Mouse (Mus musculus) embryo, embryonic 11.5 days (tissue): ENCODE results near the gene Limch1.

Experiments used
- DNase-seq: peaks from one replicate; pipeline ENCODE4 v3.0.0-alpha.2; 2012; ENCODE audit warnings: low read depth, low spot score

Limch1 gene

DNA sequence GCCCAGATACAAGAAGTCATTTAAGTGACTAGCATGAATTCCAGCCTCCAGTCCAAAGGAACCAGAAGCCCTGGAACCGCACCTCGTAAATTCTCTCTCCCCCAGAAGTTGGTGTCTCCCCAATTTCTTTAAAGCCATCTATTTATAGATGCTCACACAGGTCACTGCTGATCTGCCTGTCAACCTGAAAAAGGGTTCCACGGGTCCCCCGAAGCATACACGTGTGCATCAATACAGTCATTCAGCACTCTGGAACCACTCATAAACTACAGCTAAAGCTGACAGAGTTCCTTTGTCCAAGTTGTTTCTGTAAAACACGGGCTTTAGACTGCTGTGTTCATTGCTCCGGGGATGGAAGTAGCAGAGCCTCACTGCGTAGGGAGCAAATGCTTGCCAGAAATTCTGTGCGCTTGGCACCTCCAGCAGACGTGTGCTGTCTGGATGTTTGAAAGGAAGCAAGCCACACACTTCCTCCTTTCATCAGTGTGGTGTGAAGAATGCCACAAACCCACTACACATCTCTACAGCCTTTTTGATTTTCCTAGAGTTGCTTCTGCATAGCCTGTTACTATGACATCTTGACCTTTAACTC is 278.9 kb downstream of the Limch1 start:
- DNase-seq: no peak

DNA sequence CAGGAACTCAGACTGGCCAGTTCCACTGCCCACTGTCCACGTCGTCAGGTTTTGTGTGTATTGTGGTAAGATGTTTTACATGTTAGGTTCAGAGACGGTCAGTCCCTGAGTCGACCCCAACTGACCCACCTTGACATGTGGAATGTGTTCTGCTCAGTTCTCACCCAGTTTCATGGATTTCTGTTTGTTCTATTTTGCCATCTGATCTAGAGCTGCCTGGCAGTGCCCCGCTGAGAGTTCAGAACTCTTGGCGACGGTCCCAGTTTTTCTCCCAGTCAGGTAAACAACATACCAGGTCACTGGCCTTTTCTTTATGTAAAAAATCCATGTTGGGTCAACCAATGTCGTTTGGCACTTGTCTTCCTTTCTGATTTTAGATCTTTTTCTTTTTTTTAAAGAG is 279.5 kb downstream of the Limch1 start:
- no peak for DNase-seq

DNA sequence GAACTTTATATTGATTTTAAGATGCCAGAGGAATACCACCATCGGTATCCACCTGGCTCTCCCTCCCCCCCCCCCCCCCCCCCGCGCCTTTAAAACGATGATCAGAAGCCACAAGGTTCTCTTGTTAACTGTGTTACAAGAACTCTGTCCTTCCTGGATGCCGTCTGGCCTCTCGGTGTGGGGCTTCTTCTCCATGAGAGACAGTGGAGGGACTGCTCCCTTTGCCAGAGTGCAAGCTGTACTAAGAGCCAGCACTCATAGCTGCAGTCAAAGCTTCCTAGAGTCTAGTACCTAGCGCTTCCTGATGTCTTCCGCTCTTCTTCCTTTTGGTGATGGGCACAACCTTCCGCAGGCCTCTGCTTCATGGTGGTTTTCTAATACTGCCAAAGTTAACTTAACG is 280.0 kb downstream of the Limch1 start:
- DNase-seq: no peak

DNA sequence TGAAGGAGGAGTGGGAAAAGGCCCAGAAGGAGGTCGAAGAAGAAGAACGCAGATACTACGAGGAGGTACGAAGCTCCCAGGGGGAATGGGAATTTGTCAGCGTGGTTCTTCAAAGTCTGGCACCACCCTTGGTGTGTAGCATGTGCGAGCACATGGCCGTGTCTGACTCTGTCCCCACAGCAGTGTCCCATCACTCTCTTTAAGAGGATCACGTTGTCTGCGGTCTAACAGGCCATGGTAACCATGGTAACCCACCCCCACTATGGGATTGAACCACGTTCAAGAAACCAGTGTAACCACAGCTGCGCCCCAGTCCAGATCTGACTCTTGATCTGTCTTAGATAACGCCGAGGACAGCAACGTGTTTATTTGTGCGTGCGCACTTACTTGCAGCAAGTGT is 283.2 kb downstream of the Limch1 start:
- no peak for DNase-seq

DNA sequence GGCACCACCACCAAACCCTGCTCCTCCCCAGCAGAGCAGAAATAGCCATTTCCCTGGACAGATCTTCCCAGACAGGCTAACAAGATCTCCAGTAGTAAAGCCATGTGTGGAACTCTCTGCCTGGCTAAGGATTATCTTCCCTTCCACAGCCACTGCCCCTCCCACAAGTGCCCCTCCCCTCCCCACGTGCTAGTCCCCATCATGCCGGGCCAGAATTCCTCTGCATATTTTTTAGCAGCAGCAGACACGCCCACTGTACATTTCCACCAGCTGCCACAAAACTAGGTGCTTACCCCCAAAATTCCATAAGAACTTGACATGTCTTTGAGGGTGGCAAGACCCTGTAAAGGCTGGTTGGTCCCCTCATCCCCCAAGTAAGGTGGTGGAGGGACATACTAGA is 284.3 kb downstream of the Limch1 start:
- DNase-seq: no peak

DNA sequence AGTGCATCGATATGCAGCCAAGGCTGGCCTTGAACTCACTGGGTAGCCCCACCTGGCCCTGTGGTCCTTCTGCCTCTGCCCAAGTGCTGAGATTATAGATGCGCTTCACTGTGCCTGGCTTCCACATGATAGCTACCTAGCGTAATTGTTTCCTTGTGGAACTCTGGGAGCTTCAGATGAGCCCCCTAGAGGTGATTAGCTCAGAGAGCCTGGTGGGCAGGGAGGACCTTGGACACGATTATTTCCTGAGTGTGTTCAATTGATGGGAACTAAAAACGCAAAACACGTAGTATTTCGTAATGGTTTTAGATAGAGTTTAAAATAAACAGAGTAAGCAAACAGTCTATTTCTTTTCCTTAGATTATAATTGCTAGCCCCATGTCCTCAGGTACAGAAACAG is 287.0 kb downstream of the Limch1 start:
- no peak for DNase-seq

DNA sequence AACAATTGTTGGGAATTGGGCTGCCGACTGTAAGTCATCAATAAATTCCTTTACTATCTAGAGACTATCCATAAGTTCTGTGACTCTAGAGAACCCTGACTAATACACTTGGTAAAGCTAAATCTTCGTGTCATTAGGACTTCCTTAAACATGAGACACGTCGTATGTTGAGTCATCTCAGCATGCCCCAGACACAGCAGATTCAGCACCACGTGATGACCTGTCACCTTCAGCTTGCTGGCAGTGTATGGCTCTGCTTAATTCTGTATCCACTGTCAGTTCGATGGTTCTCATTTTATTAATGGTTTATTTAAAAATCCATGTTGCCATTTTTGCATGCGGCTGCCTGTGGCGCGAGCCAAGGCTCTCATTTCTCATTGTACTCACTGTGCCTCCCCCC is 298.3 kb downstream of the Limch1 start:
- no peak for DNase-seq

DNA sequence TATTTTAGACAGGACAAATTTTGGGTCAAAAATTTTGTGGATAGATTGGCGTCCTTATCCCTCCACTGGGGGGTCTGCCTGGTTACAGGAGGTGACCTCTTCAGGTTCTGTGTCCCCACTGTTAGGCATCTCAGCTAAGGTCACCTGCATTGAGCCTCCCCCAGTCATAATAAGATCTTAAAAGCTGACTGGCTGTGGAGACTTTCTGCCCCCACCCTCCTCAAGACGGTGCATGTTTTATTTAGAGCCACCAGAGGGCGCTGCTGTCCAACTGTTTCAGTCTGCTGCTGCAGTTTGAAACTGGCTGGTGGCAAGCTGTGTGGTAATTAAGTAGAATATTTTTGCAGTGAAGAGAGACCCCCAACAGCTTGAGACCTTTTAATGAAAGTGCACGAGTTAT is 302.4 kb downstream of the Limch1 start:
- DNase-seq: peak; percentile 59

DNA sequence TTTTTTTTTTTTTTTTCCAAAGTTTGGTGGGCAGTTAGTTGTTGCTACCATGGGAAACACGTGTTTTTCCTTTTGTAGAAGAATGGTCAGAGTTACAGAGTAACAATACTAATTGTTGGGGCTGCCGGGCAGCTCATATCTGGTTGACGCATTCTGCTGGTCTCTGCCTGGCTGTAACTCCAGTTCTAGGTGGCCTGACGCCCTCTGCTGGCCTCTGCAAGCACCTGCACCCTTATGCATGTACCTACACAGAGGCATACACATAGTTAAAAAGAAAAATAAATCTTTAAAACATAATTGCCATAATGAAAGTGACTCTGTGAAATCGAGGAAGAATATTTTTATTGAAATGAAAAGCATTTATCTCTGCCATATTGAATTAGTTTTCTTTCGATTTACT is 312.2 kb downstream of the Limch1 start:
- no peak for DNase-seq

DNA sequence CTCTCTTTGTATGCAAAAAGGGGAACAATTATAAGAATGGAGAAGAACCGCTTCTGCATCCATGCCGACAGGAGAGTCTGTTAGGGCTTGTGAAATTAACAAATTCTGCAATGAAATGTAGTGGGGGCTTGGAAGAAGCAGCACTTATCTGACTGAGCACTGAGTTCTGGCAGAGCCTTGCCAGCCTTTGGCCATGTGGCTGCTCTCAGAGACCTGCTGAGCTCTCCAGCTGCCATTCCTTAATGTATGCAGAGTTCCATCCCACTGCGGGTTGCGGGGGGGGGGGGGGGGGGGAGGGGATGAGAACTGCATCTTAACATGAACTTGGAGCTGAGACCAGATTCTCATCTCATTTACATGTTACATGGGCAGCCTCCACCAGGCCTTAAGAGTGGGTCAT is 314.9 kb downstream of the Limch1 start:
- no peak for DNase-seq

DNA sequence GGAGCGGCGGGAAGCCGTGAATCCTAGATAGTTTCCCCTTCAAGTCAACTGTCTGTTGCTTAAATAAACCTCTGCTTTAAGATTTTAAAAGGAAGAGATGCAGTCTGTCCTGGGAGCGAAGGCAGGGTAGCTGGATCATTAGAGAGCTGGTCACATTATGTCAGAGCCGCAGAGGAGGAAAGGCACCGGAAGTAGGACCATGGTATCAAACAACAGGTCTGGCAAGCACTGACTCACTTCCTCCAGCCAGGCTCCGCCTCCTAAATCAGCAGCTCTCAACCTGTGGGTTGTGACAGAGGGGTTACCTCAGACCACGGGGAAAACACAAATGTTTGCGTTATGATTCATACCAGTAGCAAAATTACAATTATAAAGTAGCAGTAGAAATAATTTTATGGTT is 318.0 kb downstream of the Limch1 start:
- no peak for DNase-seq

DNA sequence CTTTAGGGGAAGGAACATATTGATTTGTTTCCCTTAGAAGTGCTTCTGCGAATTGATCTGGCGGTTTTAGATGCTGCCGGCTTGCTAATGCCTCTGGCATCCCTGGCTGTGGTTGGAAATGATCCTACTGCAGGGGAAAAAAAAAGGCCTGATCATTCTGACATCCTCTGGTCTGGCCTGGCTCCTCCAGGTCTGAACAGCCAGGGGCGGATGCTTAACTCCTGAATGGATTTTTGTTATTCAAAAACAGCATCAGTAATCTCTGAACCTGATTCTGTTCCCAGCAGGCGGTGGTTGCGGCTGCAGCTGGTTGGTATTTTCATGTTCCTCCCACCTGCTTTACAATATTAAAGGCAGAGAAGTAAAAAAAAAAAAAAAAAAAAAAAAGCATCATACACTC is 337.5 kb downstream of the Limch1 start:
- no peak for DNase-seq

DNA sequence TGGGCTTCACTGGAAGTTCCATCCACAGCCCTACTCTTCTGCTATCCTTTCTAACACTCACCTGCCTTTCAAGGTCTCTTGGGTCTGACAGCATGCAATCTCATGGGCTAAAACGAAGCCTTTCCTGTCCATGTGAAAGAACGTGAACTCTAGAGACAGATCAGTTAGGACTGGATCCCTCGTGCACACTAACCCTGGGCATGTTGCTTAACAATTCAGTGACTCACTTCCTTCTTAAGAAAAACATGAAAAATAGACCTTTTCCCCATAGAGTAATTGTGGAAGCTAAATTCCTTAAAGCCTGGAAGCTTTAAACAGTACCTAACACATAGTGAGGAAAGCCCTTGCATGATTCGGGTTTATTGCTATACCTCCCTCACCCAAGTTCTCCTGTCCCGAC is 345.2 kb downstream of the Limch1 start:
- no peak for DNase-seq

DNA sequence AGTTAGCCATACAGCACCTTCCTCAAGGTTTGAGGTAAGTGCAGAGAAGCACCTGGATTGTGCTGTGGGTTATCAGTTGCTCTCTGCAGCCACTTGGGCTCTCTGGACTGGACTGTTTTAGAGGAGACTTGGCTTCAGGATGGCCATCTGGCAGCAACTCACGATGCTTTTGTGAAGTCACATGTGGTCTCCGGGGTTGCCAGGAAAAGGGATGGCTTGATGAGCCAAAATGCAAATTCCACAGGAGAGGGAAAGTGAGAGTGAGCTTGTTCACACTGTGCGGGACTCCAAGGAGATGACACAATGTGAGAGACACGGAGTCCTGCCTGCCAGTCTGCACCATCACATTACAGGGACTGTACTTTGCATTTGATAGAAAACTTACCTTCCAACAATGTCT is 346.1 kb downstream of the Limch1 start:
- DNase-seq: no peak

DNA sequence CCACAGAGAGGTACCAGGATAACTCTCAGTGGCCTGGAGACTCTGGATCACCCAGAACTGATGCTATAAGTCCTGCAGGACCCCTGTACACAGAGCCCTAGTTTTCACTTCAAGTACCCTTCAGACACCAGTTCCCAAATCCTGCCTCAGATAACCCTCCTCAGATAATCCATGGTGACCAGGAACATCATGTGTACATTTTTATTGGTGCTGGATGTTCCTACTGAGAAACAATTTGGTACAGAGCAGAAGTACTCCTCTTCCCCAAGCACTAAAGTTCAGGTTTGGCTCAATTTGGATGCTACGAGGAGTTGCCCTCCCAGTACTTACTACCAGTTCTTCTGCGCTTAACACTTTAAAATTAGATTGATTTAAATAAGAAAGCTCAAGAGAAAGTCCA is 348.4 kb downstream of the Limch1 start:
- DNase-seq: no peak

DNA sequence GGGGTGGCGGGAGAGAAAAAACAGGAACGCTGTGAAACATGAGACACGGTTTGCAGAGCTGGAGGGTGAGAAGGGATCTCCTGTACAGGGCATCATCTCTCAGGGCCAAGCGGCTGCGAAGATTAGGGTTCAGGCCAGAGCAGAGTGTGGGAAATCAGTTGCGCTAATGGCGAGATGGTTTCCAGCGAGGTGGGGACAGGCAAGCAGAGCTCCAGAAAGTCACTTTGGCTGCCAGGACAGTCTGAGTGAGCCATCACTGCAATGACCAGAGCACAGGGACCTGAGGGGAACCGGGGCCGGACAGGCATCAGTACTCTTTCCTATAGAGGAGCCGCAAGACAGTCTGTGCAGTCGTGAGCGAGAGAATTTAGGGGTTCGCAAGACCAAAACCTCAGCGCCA is 349.5 kb downstream of the Limch1 start:
- no peak for DNase-seq

DNA sequence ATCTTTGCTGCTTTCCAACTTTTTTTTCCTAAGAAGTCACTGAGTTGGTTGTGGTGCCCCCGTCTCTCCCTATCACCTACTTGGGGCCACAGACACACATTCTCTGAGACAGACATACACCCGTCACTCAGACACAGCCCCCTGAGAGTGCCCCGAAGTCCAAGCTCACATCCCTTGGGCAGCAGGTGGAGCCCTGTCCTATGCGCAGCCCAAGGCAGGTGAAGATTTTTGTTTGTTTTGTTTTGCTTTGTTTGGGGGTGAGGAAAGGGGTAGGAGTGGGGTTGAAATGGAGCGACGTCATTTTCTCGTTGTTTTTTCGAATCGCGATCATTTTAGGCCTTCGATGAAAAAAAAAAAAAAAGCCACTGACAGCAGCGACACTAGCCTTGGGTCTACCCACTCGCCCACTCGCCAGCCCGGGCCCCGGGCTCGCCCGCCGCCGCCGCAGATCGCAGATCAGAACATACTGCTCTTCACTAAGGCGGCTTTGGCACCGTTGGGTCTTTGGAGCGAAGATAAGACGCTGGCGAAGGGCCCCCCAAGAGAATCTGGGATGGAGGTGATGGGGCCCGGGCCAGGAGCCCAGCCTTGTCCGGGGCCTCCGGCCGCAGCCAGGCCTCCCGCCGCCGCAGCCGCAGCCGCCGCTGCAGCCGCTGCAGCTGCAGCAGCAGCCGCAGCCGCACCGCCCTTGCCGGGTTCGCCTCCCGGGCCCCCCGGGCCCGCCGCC is 350.2 kb downstream of the Limch1 start:
- no peak for DNase-seq

DNA sequence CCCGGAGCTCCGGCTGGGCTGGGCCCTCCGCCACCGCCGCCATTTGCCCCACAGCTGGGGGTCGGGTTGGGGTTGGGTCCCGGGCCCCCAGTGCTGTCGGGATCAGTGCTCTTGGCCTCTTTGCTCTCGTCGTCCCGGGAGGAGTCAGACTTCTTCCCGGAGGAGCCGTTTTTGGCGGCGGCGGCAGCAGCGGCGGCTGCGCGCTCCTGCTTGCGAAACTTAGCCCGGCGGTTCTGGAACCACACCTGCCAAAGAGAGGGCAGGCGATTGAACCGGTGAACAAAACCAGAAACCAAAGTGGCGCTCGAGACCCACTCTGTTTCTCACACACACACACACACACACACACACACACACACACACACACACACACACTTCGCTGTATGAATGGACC is 350.7 kb downstream of the Limch1 start:
- DNase-seq: no peak

DNA sequence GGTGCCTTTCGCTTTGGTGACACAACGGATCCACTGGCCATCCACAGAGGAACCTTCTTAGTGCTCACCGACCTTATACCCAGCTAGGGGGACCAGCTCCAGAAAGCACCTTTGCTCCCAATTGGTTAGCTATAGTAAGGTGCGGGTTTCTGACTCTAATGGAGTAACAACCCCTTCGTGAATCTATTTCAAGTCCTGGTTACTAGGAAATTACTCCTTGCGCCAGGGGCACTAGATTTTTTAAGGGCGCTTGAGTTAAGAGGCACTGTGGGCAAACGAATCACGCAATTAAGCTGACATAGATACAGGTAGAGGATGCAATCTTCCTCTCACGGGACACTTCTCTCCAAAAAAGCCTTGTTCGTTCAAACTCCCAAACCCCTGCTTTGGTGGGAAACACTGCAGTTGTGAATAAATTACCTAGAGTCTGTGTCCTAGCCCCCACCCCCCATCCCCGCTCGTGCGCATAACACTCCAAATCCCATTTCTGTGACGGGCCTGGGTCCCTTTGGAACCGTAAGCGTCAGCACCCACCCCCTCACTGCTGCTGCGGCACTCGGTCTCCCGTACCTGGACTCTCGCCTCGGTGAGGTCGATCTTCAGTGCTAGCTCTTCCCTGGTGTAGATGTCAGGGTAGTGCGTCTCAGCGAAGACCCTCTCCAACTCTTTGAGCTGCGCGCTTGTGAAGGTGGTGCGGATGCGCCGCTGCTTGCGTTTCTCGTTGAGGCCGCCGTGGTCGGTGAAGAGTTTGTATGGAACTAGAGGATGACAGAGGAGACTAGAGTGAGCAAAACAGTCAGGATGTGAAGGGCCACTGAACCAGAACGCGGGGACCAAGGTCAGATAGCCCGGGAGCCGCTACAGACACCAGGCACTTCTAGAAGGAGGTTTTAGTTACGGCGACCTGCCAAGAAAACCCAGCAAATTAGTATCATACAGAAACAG is 351.8 kb downstream of the Limch1 start:
- DNase-seq: no peak

DNA sequence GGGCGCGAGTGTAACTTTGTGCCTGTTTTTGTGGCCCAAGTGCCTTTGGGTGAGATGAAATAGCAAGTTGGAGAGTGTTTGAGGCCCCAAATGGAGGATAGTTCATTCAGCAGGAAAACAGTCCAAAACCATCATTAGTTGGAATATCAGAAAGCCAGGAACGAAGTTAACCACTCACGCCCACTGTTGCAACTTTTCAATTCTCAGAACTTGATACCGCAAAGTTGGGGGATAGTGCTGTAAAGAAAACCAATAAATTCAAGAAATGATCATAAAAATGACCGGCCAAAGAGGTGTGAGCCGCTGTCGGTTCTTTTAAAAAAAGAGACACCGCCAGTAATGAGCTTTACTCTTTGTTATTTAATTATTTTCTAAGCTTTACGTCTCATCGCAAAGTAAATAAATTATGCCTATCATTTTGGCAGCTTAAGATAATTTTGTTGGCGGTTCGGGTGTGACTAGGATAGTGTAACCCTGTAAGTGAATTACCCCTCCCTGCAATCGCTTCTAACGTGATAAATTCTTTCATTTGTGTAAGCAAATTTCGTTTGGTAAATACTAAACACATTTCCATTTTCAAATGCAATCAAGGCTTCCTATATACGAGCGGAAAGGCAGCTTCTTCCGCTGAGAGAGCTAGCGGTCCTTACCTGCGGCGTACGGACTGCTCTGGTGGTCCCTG is 352.6 kb downstream of the Limch1 start:
- DNase-seq: no peak

DNA sequence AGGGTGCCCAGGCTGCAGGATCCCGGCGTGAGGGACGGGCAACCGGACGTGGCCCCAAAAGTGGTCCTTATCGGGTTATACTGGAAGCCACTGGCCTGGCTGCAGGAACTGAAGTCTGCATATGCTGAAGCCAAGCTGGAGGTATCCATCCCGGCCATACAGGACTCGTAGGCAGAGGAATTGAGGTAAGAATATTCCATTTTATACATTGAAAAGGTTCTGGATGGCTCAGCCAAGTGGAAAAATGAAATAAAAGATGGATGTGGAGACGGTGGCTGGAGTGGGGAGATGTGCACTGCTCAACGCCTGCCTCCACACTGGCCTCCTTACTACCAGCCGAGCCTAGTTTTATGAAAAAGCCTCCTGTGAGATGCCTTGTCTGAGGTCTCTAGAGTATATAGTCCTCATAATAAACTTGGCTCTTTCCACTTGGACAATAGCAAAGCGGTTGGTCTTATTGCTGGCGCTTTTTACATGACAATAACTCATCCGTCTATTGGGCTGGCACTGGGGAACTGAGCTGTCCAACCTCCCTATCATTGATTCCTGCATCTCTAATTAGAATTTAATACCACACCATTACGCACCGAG is 353.2 kb downstream of the Limch1 start, which contains the start of gene Phox2b:
TSS of gene Phox2b (minus strand) at position 569 of the 591 bp plus-strand sequence.
- no peak for DNase-seq
